In the genomic region with DNA sequence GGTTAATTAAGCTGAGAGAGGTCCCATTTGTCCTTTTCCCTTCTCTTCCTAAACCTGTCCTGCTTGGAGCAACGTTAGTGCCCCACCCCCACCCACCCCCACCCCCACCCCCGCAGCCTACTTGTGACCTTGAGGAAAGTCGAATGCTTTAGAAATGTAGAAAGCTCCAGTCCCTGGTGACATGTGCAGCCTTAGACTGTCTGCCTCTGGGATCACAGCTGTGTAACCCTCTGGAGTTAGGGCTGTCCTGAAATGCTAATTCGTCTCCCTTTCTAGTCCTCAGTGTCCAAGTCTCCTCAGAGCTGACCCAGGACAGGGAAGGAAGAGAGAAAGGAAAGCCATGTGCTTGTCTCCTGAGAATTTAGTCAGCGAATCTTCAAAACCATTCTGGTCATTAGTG, we compare ENCODE assay signal across 26 mouse cellular contexts.
"Had no signal": no experiment of that assay in that cellular context is flagged by ENCODE, and none has a peak within 500 bp of the region (broad histone marks: within the 10 kb centered on the region; RNA-seq: fewer than 3 reads in every experiment).

No protein-coding gene starts in this region.

- ATAC-seq: hindbrain, embryonic 16.5 days; inflammation-experienced regulatory T-cells, adult 6 months; intestine, embryonic 15.5 days; intestine, postnatal 0 days had no signal

- H3K9me3 ChIP-seq: heart, embryonic 13.5 days; heart, embryonic 15.5 days; hindbrain, embryonic 10.5 days; hindbrain, embryonic 12.5 days; intestine, embryonic 15.5 days; limb, embryonic 10.5 days; limb, embryonic 12.5 days had no signal

- H3K9ac ChIP-seq: heart, embryonic 13.5 days; heart, embryonic 15.5 days; hindbrain, embryonic 12.5 days; hindbrain, embryonic 14.5 days; intestine, embryonic 15.5 days; limb, embryonic 12.5 days; liver, embryonic 14.5 days had no signal

- H3K4me3 ChIP-seq: heart, embryonic 13.5 days; heart, embryonic 15.5 days; hindbrain, embryonic 10.5 days; hindbrain, embryonic 12.5 days; intestine, embryonic 15.5 days; layer of hippocampus, adult 2 months; left cerebral cortex, adult 2 months; limb, embryonic 10.5 days; limb, embryonic 12.5 days had no signal

- DNase-seq: gastrocnemius, postnatal 14 days; gastrocnemius, postnatal 36 days; heart, adult 18-20 months; heart, postnatal 4 days; kidney, adult 18-20 months; kidney, adult 8-10 months; kidney, postnatal 14 days; kidney, postnatal 36 days; liver had no signal

- H3K36me3 ChIP-seq: heart, embryonic 13.5 days; heart, embryonic 15.5 days; hindbrain, embryonic 10.5 days; hindbrain, embryonic 12.5 days; intestine, embryonic 15.5 days; limb, embryonic 10.5 days; limb, embryonic 12.5 days had no signal

- H3K27ac ChIP-seq: heart, embryonic 13.5 days; heart, embryonic 15.5 days; hindbrain, embryonic 10.5 days; hindbrain, embryonic 12.5 days; hindbrain, embryonic 14.5 days; intestine, embryonic 15.5 days; kidney, postnatal 0 days; layer of hippocampus, adult 2 months; left cerebral cortex, adult 2 months; limb, embryonic 12.5 days; liver, embryonic 14.5 days had no signal

- H3K4me1 ChIP-seq: heart, embryonic 15.5 days; hindbrain, embryonic 12.5 days; intestine, embryonic 15.5 days had no signal

- H3K4me2 ChIP-seq: heart, embryonic 11.5 days; heart, embryonic 13.5 days; heart, embryonic 15.5 days; hindbrain, embryonic 12.5 days; hindbrain, embryonic 14.5 days; intestine, embryonic 15.5 days; limb, embryonic 12.5 days; liver, embryonic 11.5 days had no signal
